Mouse (Mus musculus): Measurements from ENCODE around the gene Fscn2. TPM values are rescaled to one million over a fixed set of nuclear protein-coding genes. Genes with fewer than 3 reads are reported as not detected.
"Not testable (repeated sequence)": the region's sequence is repeated elsewhere in the genome, so short reads cannot be mapped to it uniquely, and the experiment has no call there.

Fscn2 gene
- polyA plus RNA-seq, 1 experiment from 2014 or later, result 1.3 TPM

DNA sequence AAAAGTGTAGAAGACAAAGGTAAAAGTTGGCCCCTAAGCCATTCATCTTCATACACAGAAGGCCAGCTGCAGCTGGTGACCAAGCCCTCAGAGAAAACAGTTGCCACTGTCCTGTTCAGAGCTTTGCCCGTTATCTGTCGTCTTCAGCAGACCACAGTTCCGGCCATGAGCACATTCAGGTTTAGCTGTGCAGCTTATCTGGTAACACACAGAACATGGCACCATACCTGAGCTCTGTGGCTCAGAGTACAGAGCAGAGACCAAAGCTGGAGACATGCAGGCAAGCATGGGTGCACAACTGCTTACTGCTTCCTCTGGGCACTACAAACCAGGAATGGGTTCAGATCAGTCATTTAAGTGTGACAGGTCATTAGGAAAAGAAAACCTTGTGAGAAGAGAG is 44.5 kb downstream of the Fscn2 start:
- H3K4me1 ChIP-seq (replicated peaks; ENCODE audit: insufficient read depth, low read length), result no peaks in the 10 kb centered on the region

DNA sequence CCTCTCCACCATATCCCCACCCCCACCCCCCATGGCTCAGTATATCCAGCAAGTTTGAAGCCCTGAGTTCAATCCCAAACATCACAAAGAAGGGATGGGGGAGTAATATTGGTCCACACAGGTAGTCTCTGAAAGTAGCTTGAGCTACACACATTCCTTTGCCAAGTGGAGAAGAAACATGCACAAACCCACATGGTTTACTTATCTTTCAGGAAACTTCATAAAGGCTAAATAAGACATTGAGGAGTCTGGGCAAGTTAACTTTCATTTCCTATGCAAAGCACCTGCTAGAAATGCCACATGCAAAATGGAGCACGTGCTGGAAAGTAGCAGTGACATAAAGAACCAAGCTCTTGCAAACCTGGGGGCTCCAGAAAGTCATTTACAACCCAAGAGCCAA is 45.1 kb downstream of the Fscn2 start:
- Histone ChIP-seq H3K4me2 (ENCODE audit: low read length) (no peak overlapping the region), H3K9ac (ENCODE audit: low read depth, low read length) (no peak overlapping the region), H3K36me3 (ENCODE audit: insufficient read depth, low read length) (peaks cover 84% of the 10 kb centered on the region), H3K9me3 (replicated peaks; ENCODE audit: low read length) (no peaks in the 10 kb centered on the region), H3K27ac (no peak overlapping the region), H3K4me3 (replicated peaks; ENCODE audit: low read depth, low read length) (no peak overlapping the region), H3K27me3 (ENCODE audit: insufficient read depth, low read length) (no peaks in the 10 kb centered on the region), H3K4me1 (replicated peaks; ENCODE audit: insufficient read depth, low read length) (no peaks in the 10 kb centered on the region)
- no peak for DNase-seq (ENCODE audit: low spot score)
- WGBS, result 88% methylated on average over 1 of the region's 1 CpGs
- TF ChIP-seq CTCF (IDR thresholded peaks at IDR 0.05; ENCODE audit: low read depth), result no peak
- no peak for ATAC-seq (replicated peaks; ENCODE audit: low FRiP score, low read depth)

More for the DNA sequence above, 44.5 kb downstream of the Fscn2 start:
- no peak overlapping the region for H3K4me3 ChIP-seq (replicated peaks; ENCODE audit: low read depth, low read length)
- ATAC-seq (replicated peaks; ENCODE audit: low FRiP score, low read depth) (no peak), DNase-seq (ENCODE audit: low spot score) (no peak)
- H3K4me2 ChIP-seq (ENCODE audit: low read length), result no peak overlapping the region
- WGBS, result 91% methylated on average over 3 of the region's 3 CpGs
- no peak for TF ChIP-seq CTCF (IDR thresholded peaks at IDR 0.05; ENCODE audit: low read depth)
- H3K9me3 ChIP-seq (replicated peaks; ENCODE audit: low read length), result no peaks in the 10 kb centered on the region
- peaks cover 83% of the 10 kb centered on the region for H3K36me3 ChIP-seq (ENCODE audit: insufficient read depth, low read length)
- H3K27ac ChIP-seq, result no peak overlapping the region
- no peak overlapping the region for H3K9ac ChIP-seq (ENCODE audit: low read depth, low read length)
- H3K27me3 ChIP-seq (ENCODE audit: insufficient read depth, low read length), result no peaks in the 10 kb centered on the region

DNA sequence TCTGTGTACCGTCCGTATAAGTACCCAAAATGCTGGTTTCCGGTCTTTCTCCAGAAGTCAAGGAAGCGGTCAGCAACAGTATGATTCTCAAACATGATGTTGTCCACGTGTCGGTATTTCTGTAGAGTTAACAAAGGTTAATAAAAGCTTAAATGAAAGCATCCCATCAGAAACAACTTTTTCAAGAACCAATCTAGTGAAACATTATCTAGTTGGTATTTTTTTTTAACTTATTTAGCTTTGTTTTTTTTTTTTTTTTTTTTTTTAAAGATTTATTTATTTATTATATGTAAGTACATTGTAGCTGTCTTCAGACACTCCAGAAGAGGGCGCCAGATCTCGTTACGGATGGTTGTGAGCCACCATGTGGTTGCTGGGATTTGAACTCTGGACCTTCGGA is 52.3 kb downstream of the Fscn2 start:
- not testable (repeated sequence) for H3K4me2 ChIP-seq (ENCODE audit: low read length); H3K27ac ChIP-seq; H3K9ac ChIP-seq (ENCODE audit: low read depth, low read length); H3K27me3 ChIP-seq (ENCODE audit: insufficient read depth, low read length); H3K9me3 ChIP-seq (replicated peaks; ENCODE audit: low read length); H3K4me3 ChIP-seq (replicated peaks; ENCODE audit: low read depth, low read length); H3K4me1 ChIP-seq (replicated peaks; ENCODE audit: insufficient read depth, low read length); ATAC-seq (replicated peaks; ENCODE audit: low FRiP score, low read depth); DNase-seq (ENCODE audit: low spot score)
- 96% methylated on average over 7 of the region's 10 CpGs for WGBS
- peaks cover 75% of the 10 kb centered on the region for H3K36me3 ChIP-seq (ENCODE audit: insufficient read depth, low read length)

Small RNA genes lying within 50 kb of the gene (microRNA-seq; reads per million reads assigned to microRNA genes)
- gene Gm23419 (not detected), gene Mir6935 (0.60 reads per million)

Other genes with a start within 250 kb of the Fscn2 start
- gene Slc38a10, start 210.2 kb upstream of the Fscn2 start, polyA plus RNA-seq (2015; fragmentation: Nextera tagmentation; extraction: Ambion mirVana), result 94.0 and 105 TPM in 2 replicates
- 8.2 and 8.6 TPM in 2 replicates for gene Bahcc1, start 128.6 kb upstream of the Fscn2 start, polyA plus RNA-seq (2015; fragmentation: Nextera tagmentation; extraction: Ambion mirVana)
- 2,251 and 2,404 TPM in 2 replicates for gene Actg1, start 13.0 kb upstream of the Fscn2 start, polyA plus RNA-seq (2015; fragmentation: Nextera tagmentation; extraction: Ambion mirVana)
- gene Faap100, start 17.2 kb downstream of the Fscn2 start, polyA plus RNA-seq (2015; fragmentation: Nextera tagmentation; extraction: Ambion mirVana), result 21.9 and 26.6 TPM in 2 replicates
- gene Nploc4, start 76.2 kb downstream of the Fscn2 start, polyA plus RNA-seq (2015; fragmentation: Nextera tagmentation; extraction: Ambion mirVana), result 21.0 and 23.3 TPM in 2 replicates
- gene Tspan10, start 81.1 kb downstream of the Fscn2 start, polyA plus RNA-seq (2015; fragmentation: Nextera tagmentation; extraction: Ambion mirVana), result not detected in 2 replicates
- 0.17 and 0.36 TPM in 2 replicates for gene Pde6g, start 92.0 kb downstream of the Fscn2 start, polyA plus RNA-seq (2015; fragmentation: Nextera tagmentation; extraction: Ambion mirVana)
- 24.3 and 30.3 TPM in 2 replicates for gene Oxld1, start 96.5 kb downstream of the Fscn2 start, polyA plus RNA-seq (2015; fragmentation: Nextera tagmentation; extraction: Ambion mirVana)
- gene Ccdc137, start 96.6 kb downstream of the Fscn2 start, polyA plus RNA-seq (2015; fragmentation: Nextera tagmentation; extraction: Ambion mirVana), result 26.3 and 29.5 TPM in 2 replicates
- gene Arl16, start 106.1 kb downstream of the Fscn2 start, polyA plus RNA-seq (2015; fragmentation: Nextera tagmentation; extraction: Ambion mirVana), result 32.7 and 35.1 TPM in 2 replicates
- 218 and 224 TPM in 2 replicates for gene Mrpl12, start 123.1 kb downstream of the Fscn2 start, polyA plus RNA-seq (2015; fragmentation: Nextera tagmentation; extraction: Ambion mirVana)
- 121 and 132 TPM in 2 replicates for gene Slc25a10, start 130.3 kb downstream of the Fscn2 start, polyA plus RNA-seq (2015; fragmentation: Nextera tagmentation; extraction: Ambion mirVana)
- gene Gcgr, start 169.2 kb downstream of the Fscn2 start, polyA plus RNA-seq (2015; fragmentation: Nextera tagmentation; extraction: Ambion mirVana), result 6.6 and 7.0 TPM in 2 replicates
- gene Mcrip1, start 188.2 kb downstream of the Fscn2 start, polyA plus RNA-seq (2015; fragmentation: Nextera tagmentation; extraction: Ambion mirVana), result 218 and 227 TPM in 2 replicates
- gene Ppp1r27, start 189.6 kb downstream of the Fscn2 start, polyA plus RNA-seq (2015; fragmentation: Nextera tagmentation; extraction: Ambion mirVana), result 0.30 TPM in 1 of 2 replicates, not detected in the other
- 635 and 676 TPM in 2 replicates for gene P4hb, start 211.7 kb downstream of the Fscn2 start, polyA plus RNA-seq (2015; fragmentation: Nextera tagmentation; extraction: Ambion mirVana)
- 444 and 506 TPM in 2 replicates for gene Arhgdia, start 220.1 kb downstream of the Fscn2 start, polyA plus RNA-seq (2015; fragmentation: Nextera tagmentation; extraction: Ambion mirVana)
- 341 and 361 TPM in 2 replicates for gene Alyref, start 236.8 kb downstream of the Fscn2 start, polyA plus RNA-seq (2015; fragmentation: Nextera tagmentation; extraction: Ambion mirVana)
- gene Anapc11, start 236.9 kb downstream of the Fscn2 start, polyA plus RNA-seq (2015; fragmentation: Nextera tagmentation; extraction: Ambion mirVana), result 159 and 168 TPM in 2 replicates
- gene Npb, start 246.9 kb downstream of the Fscn2 start, polyA plus RNA-seq (2015; fragmentation: Nextera tagmentation; extraction: Ambion mirVana), result 48.0 and 51.4 TPM in 2 replicates